Mouse (Mus musculus) thymus, postnatal 25 days (tissue): Measurements from ENCODE around the gene Ctnnd2.
A peak's percentile ranks its signal among the peaks of the same experiment; 100 is the strongest.

Source experiments
- DNase-seq: peaks from one replicate; pipeline ENCODE4 v3.0.0; 2022

Gene Ctnnd2

DNA sequence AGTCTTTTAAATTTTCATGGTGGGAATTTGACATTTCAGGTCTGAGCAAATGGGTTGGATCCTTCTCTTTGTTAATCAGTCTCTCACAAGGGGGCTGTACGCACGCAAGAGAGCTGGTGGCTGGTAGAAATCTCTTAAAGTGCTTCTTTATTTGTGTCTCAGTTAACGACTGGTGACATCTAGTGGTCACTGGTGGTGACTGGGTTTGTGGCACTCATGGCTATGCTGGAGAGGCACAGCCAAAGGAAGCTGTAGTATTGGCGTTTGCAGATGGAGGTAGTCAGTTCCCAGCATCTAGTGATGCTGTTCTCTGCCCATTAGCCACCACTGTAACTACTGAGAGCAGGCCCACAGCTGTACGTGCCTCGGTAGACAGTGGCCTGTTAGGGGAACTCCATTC, 568.3 kb downstream of the Ctnnd2 start:
- peak; percentile 28 for DNase-seq

- DNase-seq: no peak
Observed at GRCm38 (mm10) chr15:30757991-30758390, 585.6 kb downstream of the Ctnnd2 start.

GRCm38 (mm10) chr15:30762211-30762610, 589.8 kb downstream of the Ctnnd2 start:
- DNase-seq: no peak

GRCm38 (mm10) chr15:30762695-30763285, 590.4 kb downstream of the Ctnnd2 start:
- no peak for DNase-seq

DNA sequence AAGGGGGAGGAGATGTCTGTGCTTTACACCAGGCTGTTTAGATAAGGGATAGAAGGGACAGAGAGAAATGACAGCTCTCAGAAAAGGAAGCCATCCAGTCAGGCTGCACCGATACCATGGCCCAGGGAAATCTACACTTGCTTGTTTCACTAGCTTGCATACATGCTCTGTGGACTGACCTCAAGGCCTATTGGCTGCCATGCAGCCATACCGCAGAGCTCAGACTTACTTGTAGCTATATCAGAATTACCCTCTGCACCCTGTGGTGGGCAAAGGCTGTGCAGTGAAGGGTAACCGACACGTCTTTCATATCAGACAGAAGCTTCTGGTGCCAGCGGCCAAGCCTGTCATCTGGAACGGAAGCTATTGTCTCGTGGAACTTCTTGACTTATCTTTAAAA, 604.5 kb downstream of the Ctnnd2 start:
- DNase-seq: no peak

DNA sequence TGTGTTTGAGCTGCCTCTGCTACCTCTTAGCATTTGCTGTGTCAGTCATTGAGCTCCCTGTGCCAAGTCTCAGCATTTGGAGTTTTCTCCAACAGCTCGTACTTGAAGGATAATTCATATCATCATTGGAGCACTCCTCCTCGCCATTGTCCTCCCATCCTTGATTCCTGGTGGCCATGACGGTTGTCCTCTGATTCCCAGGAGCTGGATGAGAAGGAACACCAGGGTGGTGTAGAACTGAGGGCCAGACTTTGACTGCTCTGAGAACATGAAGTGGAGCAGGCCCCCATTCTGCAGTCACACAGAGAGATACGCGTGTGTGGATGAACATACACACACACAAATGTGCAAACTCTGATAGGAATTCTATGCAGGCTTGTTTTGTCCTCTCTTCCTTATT, 605.4 kb downstream of the Ctnnd2 start:
- DNase-seq: no peak

DNA sequence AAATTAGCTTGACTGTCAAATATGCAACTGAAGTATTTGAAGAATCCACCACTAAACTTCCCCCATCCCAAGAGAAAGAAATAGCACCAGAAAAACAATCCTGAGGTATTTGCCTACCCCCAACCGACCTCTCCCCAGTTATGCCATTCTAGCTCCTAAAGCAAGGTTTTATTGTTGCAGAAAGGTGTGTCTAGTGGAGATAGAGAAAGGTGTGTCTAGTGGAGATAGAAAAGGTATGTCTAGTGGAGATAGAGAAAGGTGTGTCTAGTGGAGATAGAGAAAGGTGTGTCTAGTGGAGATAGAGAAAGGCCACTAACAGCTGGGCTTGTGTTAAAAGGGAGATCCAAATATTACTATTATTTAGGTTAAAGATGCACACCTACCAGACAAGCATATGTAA, 607.5 kb downstream of the Ctnnd2 start:
- no peak for DNase-seq

- no peak for DNase-seq
Observed at GRCm38 (mm10) chr15:30780977-30781376, 608.6 kb downstream of the Ctnnd2 start.

DNA sequence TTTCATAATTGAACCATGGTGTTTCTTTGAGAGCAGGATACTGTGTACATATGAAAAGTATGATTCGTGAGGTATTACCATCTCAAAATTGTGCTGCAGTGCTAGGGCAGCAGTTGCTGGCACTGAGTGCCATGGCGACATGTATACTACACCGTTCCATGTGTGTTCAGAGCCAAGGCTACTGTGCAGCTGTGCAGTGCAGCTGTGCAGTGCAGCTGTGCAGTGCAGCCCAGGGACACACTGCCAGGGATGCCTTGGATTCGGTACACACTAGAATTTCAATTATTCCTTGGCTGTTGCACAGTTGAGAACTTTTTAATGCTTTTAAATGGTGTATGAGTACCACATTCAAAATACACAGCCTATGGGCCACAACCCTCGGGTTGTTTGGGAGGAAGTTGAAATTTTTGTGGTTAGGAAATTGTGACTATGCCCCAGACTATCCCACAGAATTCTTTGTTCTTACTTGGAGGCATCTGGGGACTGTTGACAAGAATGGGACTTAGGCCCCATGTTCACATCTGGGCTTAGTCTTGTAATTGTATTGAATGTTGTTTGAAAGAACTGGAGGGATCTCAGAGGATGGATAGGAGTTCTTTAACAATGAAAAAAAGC, 613.4 kb downstream of the Ctnnd2 start:
- no peak for DNase-seq

GRCm38 (mm10) chr15:30793260-30793659, 620.9 kb downstream of the Ctnnd2 start:
- no peak for DNase-seq

DNA sequence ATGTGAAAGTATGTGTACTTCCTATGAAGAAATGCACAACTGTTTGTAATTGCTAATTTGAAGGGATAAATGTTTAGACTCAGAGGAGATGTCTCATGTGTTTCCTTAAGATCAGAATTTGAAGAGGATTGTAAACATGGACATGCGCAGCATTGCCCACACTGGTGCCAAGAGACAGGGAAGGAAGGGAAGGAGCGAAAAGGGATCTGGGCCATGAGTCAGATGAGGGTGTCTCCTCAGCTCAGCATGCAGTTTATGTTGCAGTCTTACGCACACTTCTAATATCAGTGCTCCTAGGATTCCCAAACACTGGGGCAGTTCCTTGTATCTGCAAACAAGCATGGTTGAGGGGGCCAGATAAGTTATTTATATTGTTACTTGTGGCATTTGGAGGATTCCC, 623.3 kb downstream of the Ctnnd2 start:
- DNase-seq: no peak

DNA sequence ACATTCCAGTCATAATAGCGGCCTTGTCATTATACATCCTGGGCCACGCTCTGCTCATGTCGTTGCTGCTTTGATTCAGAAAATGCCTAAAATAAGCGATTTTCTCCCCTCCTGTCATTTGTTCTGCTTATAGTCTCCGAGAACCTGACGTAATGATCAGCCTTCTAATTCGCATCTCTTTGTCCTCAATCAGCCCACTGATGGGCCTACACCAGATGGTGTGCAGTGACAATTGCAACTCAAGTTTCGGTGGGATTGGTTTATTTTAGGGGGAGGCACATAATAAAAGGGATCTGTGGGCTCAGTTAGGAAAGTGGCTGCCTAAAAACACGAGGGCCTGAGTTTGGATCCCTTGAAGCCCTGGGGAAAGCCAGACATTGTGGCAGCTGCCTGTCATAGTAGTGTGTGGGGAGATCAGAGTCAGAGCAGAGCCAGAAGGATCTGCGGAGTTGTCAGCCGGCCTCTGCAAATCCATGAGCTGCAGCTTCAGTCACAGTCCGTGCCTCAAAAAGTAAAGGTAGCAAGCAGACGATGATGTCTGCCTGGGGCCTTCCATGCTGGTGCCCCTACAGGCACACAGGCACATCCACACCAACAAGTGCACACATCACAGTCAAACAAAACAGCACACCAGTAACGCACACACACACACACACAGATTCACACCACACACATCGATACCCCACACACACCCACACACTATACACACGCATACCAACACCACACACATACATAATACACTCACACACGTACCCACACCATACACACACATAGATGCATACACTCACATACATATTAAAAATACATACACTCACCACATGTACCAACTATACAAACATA, 655.3 kb downstream of the Ctnnd2 start:
- DNase-seq: no peak

GRCm38 (mm10) chr15:30857277-30858176, 685.1 kb downstream of the Ctnnd2 start:
- no peak for DNase-seq

GRCm38 (mm10) chr15:30867429-30867828, 695.0 kb downstream of the Ctnnd2 start:
- no peak for DNase-seq

DNA sequence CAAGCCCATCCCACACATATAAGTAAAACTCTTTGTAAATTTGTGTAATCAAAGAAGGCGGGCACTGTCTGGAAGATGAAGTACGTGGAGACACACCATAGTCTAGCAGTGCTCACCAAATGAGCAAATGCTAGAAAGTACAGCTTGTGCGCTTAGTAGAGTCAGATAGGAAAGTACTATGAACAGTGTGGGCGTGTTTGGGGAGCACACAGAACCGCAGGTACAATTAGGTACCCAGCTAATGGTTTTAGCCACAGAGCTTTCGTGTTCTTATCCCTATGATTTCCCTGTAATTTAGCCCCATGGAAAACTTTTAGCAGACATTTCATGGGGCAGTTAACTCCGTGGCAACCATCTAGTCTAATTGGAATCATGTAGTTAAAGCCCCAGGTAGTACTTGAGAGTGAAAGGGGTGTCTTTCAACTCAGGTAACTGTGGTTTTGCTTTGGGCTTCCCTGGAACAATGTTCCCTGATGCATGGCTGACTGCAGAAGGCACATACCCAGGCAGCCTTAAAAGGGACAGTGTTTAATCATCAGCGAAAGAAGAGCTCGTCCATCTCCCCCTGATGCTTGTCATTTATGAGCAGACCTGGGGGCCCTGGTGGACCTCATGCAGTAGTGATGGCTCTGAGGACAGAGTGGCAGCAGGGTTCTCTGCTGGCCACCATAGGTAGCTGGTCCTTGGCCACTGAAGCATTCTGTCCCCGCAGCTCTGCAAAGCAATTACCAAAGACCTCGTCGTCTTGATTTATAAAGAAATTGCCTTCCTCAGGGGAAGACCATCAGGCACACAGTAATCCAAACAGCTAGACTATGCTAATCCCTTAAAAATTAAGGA, 697.5 kb downstream of the Ctnnd2 start:
- no peak for DNase-seq

DNA sequence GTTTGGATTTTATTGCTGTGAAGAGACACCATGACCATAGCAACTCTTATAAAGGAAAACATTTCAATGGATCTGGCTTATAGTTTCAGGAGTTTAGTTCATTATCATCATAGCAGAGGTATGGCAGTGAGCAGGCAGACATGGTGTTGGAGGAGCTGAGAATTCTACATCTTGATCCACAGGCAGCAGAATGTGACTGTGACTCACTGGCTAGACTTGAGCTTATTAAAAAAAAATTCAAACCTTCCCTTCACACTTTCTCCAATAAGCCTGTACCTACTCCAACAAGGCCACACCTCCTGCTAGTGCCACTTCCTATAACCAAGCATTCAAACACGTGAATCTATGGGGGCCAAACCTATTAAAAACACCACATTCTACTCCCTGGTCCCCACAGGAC, 703.1 kb downstream of the Ctnnd2 start:
- no peak for DNase-seq

- no peak for DNase-seq
Observed at GRCm38 (mm10) chr15:30884692-30885334, 712.4 kb downstream of the Ctnnd2 start.

DNA sequence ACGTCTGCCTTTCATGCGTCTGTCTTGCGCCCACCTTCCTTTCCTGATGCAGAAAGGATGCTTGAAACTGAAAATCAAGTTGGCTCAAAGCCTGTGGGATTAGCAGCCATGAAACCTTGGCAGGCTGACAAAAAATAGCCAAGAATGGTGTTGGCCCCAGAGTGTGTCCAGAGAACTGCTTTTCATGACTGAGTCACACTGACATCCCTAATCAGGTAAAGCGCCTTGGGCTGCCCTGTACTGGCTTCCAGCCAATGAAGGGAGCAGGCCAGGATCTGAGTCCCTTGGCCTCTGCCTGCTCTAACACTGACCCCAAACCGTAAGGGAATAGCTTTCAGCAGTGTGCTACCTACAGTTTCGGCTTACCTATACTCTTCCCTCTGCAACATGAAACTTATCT, 713.0 kb downstream of the Ctnnd2 start:
- DNase-seq: no peak

DNA sequence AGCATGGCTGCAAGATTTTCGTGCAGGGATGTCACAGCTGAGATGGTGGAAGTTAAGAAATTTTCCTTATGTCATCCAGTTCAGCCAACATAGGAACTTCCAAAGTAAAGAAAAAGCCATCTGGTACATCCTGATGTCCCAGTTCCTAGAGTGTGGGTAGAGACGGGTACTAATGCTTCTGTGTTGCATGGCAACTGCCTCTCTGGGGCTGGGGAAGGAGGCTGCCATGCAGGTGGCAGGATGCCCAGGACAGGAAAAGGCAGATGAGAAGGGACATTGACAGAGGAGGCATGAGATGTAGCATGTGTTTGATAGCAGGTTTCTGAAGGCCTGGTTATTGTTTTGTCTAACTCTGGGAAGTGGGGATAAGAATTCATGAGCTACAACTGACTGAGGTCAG, 715.2 kb downstream of the Ctnnd2 start:
- DNase-seq: no peak

DNA sequence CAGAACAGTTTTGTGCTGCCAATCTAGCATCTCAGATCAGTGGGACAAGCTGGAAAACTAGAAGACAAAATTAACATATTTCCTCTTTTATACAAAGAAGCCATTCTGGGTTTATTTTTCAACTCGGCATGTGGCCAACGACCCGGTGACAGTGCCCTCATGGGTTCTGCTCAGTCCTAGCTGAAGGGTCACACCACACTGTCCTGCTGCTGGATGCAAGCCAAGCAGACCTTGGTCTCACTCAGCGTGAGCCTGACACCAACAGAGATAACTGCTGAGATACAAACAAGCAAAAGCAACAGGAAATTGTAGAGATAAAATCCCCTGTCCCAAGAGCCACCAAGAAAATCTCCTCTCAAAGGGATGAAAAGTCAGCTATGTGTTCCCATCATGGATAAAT, 719.6 kb downstream of the Ctnnd2 start:
- DNase-seq: no peak

- no peak for DNase-seq
Observed at GRCm38 (mm10) chr15:30895063-30895462, 722.7 kb downstream of the Ctnnd2 start.

DNA sequence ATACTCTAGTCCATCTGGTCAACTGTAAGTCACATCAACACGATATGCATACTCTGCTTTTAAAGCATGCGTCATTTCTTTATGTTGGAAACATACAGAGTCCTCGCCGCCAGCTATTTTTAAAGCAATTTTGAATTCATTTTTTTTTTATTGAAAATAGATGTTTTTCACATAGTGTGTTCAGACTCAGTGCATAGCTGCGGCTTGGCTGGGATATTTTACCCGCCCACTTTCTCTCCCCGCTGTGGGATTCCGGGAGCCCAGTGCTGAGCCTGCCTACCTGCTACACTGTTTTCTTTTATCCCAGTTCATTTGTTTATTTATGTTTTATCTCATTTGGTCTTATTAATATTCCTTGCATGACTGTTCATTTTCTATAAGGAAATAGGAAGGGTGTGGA, 724.9 kb downstream of the Ctnnd2 start:
- no peak for DNase-seq
